Mouse (Mus musculus) midbrain, embryonic 10.5 days (tissue): ENCODE results near the gene Ski. TPM values are rescaled to one million over a fixed set of nuclear protein-coding genes. Genes with fewer than 3 reads are reported as not detected.

Experiments used
- DNase-seq: peaks from one replicate; pipeline ENCODE4 v3.0.0-alpha.2; 2017; ENCODE audit warnings: low spot score
- H3K27ac ChIP-seq: fragments of 300-500 bp; sonication (generic); replicated peaks from 2 replicates; pipeline ENCODE4 v1.5.1; 2016; ENCODE audit warnings: mild to moderate bottlenecking
- H3K27me3 ChIP-seq: fragments of 300-500 bp; sonication (generic); 2 replicates; pipeline ENCODE4 v1.6.1; 2016; ENCODE audit warnings: low read depth, mild to moderate bottlenecking; ENCODE audit not compliant: poor library complexity, severe bottlenecking
- H3K36me3 ChIP-seq: fragments of 300-500 bp; sonication (generic); 2 replicates; pipeline ENCODE4 v1.6.1; 2016; ENCODE audit warnings: mild to moderate bottlenecking, moderate library complexity
- H3K4me1 ChIP-seq: fragments of 300-500 bp; sonication (generic); 2 replicates; pipeline ENCODE4 v1.6.1; 2016
- H3K4me3 ChIP-seq: fragments of 300-500 bp; sonication (generic); 2 replicates; pipeline ENCODE4 v1.5.1; 2016; ENCODE audit warnings: mild to moderate bottlenecking, moderate library complexity
- H3K9me3 ChIP-seq: fragments of 300-500 bp; sonication (generic); replicated peaks from 2 replicates; pipeline ENCODE4 v1.6.1; 2016; ENCODE audit warnings: mild to moderate bottlenecking
- WGBS: fragments of 180-500 bp; shearing (Covaris S2); methylation state at CpG from one replicate; pipeline ENCODE4 v1.1.7; 2016; 5-methylcytosine and 5-hydroxymethylcytosine counted together
- polyA plus RNA-seq: library from polyadenylated mRNA; unstranded; fragments of >200 nt; fragmentation: Nextera tagmentation; extraction: Ambion mirVana; gene quantifications from 2 replicates; pipeline ENCODE4 v1.2.1, GENCODE M21; 2016

The Ski gene
- polyA plus RNA-seq, 1 experiment from 2014 or later, result 10.1 TPM

DNA sequence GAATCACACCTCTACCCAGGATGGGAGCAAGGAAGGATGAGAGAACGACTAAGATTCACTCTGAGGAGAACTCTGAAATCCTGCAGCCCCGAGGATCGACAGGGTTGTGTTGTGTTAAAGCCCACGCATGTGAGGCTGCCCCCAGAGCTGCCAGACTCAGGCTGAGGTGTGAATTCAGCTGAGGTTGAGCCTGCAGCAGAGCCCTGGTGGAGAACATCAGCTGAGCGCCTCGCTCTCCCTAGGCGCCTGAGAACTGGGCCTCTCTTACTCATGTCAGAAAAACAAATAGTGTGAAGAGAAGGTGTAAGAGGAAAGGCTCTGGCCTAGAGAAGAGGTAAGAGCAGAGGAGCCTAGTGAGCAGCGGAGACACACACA, 63.9 kb downstream of the Ski start:
- Histone ChIP-seq H3K27ac (no peak overlapping the region; the same call in 1 of the 2 replicates), H3K4me1 (peaks cover 42% of the 10 kb centered on the region)
- DNase-seq, result no peak

GRCm38 (mm10) chr4:155157871-155158542, 64.4 kb downstream of the Ski start:
- 0 out of 2 replicates have a peak overlapping the region, but pooled peaks have one; percentile 6 for H3K27ac ChIP-seq
- H3K27me3 ChIP-seq, result no peaks in the 10 kb centered on the region
- peaks cover 72% of the 10 kb centered on the region for H3K36me3 ChIP-seq
- DNase-seq, result no peak
- WGBS, result 93% methylated on average over 27 of the region's 27 CpGs
- H3K9me3 ChIP-seq, result no peaks in the 10 kb centered on the region
- no peak overlapping the region for H3K4me3 ChIP-seq
- H3K4me1 ChIP-seq, result peaks cover 37% of the 10 kb centered on the region

More for the DNA sequence above, 63.9 kb downstream of the Ski start:
- Histone ChIP-seq H3K36me3 (peaks cover 69% of the 10 kb centered on the region), H3K27me3 (no peaks in the 10 kb centered on the region), H3K9me3 (no peaks in the 10 kb centered on the region), H3K4me3 (no peak overlapping the region)
- 82% methylated on average over 8 of the region's 8 CpGs for WGBS

DNA sequence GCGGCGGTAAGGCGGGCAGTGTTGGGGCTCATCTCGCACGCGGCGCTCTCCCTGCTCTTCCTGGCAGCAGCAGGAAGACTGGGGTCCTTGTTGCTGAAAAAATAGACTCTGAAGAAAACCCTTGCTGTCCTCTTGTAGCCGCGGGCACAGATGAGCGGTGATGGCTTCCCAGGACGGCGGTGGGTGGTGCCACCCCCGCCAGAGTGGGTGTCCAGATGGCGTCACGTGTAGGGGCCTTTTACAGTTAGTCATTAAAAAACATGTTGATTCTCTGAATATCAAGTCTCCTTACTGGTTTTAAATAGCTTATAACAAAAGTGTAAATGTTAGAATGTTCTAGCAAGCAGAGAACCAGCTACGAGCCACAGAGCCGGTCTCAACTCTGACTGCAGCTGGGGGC, 65.7 kb downstream of the Ski start:
- Histone ChIP-seq H3K27ac (no peak overlapping the region), H3K27me3 (peaks cover 13% of the 10 kb centered on the region), H3K9me3 (no peaks in the 10 kb centered on the region), H3K36me3 (peaks cover 81% of the 10 kb centered on the region), H3K4me3 (no peak overlapping the region), H3K4me1 (peaks cover 30% of the 10 kb centered on the region)
- 95% methylated on average over 17 of the region's 17 CpGs for WGBS
- DNase-seq, result no peak

DNA sequence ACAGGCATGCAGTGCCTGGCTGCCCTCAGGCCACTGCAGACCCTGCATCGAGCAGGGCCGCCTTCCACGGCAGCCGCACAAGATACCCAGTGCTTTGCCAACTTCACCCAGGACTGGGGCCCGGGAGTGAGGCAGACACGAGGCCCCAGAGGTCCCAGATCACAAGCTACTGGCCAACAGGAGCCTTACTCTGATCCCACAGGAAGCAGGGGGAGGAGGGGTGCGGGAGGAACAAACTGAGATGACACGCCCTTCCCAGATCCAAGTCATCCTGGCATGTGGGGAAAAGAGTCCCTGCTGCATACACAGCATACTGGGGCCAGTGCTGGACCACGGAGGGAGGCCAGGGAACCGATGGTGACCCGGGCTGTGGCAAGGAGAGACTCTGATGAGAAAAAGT, 67.4 kb downstream of the Ski start:
- Histone ChIP-seq H3K4me1 (peaks cover 33% of the 10 kb centered on the region), H3K36me3 (peaks cover 73% of the 10 kb centered on the region), H3K4me3 (no peak overlapping the region), H3K27ac (no peak overlapping the region), H3K9me3 (no peaks in the 10 kb centered on the region), H3K27me3 (peaks cover 23% of the 10 kb centered on the region)
- WGBS, result 76% methylated on average over 11 of the region's 11 CpGs
- no peak for DNase-seq

DNA sequence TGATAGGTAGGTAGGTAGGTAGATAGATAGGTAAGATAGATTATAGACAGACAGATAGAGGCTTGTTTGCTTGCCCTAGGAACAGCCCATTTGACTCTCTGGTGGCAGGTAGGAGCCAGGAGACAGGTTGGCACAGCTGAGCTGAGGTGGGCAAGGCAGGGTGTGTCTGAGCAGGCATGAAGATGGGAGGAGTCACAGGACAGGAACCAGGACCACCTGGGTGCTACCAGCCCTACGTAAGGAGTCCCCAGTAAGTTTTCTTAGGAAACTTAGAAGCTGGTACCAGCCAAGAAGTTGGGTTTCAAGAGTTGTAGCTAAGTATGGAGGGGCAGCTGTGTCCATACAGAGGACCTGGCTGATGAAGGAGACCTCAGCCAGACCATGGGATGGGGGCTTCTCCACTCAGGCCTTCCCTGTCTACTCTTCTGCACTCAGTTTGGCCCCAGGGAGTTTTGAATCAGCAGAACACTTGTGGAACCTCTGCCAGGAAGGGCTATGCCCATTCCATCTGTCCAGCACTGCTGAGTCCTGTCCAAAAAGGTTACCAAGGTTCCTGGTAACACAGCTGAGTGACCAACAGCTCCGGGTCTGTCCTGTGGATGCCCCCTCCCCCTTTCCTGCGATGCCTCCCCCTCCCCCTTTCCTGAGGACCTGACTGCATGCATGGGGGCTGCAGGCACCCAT, 68.9 kb downstream of the Ski start:
- Histone ChIP-seq H3K4me1 (peaks cover 37% of the 10 kb centered on the region), H3K27me3 (peaks cover 31% of the 10 kb centered on the region), H3K27ac (no peak overlapping the region), H3K9me3 (no peaks in the 10 kb centered on the region), H3K4me3 (no peak overlapping the region), H3K36me3 (peaks cover 59% of the 10 kb centered on the region)
- 78% methylated on average over 3 of the region's 3 CpGs for WGBS
- no peak for DNase-seq

- Histone ChIP-seq H3K27ac (no peak overlapping the region), H3K9me3 (no peaks in the 10 kb centered on the region), H3K4me1 (peaks cover 37% of the 10 kb centered on the region), H3K4me3 (no peak overlapping the region), H3K27me3 (peaks cover 31% of the 10 kb centered on the region), H3K36me3 (peaks cover 48% of the 10 kb centered on the region)
- WGBS, result 92% methylated on average over 6 of the region's 6 CpGs
- DNase-seq, result no peak
Observed at GRCm38 (mm10) chr4:155152476-155152875, 69.9 kb downstream of the Ski start.

GRCm38 (mm10) chr4:155151845-155152244, 70.5 kb downstream of the Ski start:
- H3K4me3 ChIP-seq, result no peak overlapping the region
- H3K9me3 ChIP-seq, result no peaks in the 10 kb centered on the region
- peaks cover 42% of the 10 kb centered on the region for H3K36me3 ChIP-seq
- H3K27ac ChIP-seq, result 0 out of 2 replicates have a peak overlapping the region, but pooled peaks have one; percentile 86
- peaks cover 31% of the 10 kb centered on the region for H3K27me3 ChIP-seq
- WGBS, result 75% methylated on average over 4 of the region's 4 CpGs
- H3K4me1 ChIP-seq, result peaks cover 37% of the 10 kb centered on the region
- no peak for DNase-seq

- no peak for DNase-seq
- Histone ChIP-seq H3K27me3 (peaks cover 31% of the 10 kb centered on the region), H3K4me1 (peaks cover 39% of the 10 kb centered on the region), H3K9me3 (no peaks in the 10 kb centered on the region), H3K36me3 (peaks cover 36% of the 10 kb centered on the region), H3K27ac (peak overlapping the region; percentile 86), H3K4me3 (peak overlapping the region; percentile 63)
- 53% methylated on average over 12 of the region's 12 CpGs for WGBS
Observed at GRCm38 (mm10) chr4:155151221-155151788, 71.1 kb downstream of the Ski start.

DNA sequence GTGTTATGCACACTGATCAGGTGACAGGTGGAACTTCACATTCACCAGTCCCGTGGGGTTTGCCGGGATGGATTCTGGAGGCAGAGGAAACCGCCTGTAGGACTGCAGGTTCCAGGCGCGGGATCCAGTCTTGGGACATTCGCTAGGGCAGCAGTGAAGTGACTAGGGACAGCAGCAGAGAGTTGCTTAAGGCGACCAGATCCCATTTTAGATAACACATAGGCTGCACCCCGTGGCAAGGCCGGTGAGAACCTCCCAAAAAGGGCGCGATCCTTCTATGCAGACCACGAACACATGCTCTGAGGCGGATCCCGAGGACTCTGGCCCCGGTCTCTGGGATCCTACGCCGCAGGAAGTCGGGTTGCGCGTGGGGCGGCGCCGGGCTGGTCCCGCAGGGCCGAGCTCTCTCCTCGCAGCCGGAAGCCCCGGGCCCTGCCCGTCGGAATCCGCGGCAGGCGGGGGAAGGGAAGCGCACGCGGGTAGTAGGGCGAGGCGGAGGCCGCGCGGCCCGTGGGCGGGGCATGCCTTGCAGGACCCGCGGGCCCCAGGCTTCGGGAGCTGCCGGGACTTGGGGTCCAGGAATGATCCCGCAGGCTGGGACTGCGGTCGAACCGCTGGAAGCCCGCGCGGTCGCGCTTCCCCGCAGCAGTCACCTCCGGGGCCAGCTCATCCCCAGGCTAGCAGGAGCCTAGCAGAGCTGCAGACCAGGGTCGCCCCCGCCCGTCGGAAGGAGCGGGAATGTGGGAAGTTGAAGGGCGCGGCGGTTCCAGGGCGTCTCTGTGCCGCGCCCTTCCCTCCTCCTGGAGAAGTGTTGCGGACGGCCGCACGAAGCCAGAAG, 71.9 kb downstream of the Ski start:
- Histone ChIP-seq H3K9me3 (no peaks in the 10 kb centered on the region), H3K27ac (peak overlapping the region; percentile 86), H3K4me1 (peaks cover 47% of the 10 kb centered on the region), H3K36me3 (peaks cover 28% of the 10 kb centered on the region), H3K4me3 (peak overlapping the region; percentile 63), H3K27me3 (peaks cover 31% of the 10 kb centered on the region)
- peak; percentile 77 for DNase-seq
- WGBS, result 6% methylated on average over 73 of the region's 73 CpGs

- Histone ChIP-seq H3K27me3 (peaks cover 31% of the 10 kb centered on the region), H3K4me1 (peaks cover 50% of the 10 kb centered on the region), H3K36me3 (peaks cover 23% of the 10 kb centered on the region), H3K4me3 (no peak overlapping the region; the same call in 1 of the 2 replicates), H3K27ac (peak overlapping the region; percentile 86; the same call in 1 of the 2 replicates), H3K9me3 (no peaks in the 10 kb centered on the region)
- WGBS, result 80% methylated on average over 6 of the region's 6 CpGs
- DNase-seq, result no peak
Observed at GRCm38 (mm10) chr4:155149941-155150275, 72.5 kb downstream of the Ski start.

DNA sequence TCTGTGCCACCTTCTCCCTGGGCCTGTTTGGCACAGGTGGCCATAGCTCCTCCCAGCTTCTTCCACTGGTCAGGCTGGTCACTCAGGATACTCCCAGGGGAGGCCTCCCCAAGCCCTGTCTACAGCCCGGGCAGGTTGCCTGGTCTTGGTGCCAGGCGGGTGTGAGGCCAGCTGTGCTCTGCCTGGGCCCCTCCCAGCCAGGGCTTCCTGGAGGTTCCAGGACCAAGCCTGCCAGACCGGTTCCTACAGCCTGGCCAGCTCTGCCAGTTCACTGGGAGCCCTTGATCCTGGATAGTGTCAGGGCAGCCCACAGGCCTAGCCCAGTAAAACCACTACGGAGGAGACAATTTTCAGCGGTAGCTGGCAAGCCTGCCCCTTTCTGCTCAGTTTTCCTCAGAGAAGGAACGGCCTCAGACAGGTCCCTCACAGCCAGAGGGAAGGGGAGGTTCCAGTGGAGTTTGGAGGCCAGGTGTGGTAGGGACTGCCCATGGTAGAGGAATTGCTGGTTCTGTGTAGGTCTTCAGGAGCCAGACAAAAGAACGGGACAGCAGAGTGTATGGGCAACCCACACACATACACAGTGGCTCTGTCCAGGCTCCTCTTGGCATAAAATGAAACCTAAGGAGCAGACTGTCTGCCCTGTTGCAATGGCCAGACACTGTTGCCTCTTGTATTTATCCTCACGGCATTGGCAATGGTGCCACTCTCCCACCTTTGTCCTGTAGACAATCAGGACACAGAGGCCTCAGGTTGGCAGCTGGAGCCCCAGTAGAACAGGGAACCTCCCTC, 73.3 kb downstream of the Ski start:
- peaks cover 56% of the 10 kb centered on the region for H3K4me1 ChIP-seq
- peaks cover 31% of the 10 kb centered on the region for H3K27me3 ChIP-seq
- H3K27ac ChIP-seq, result 0 out of 2 replicates have a peak overlapping the region, but pooled peaks have one; percentile 28
- peaks cover 16% of the 10 kb centered on the region for H3K36me3 ChIP-seq
- 80% methylated on average over 8 of the region's 8 CpGs for WGBS
- no peak overlapping the region for H3K4me3 ChIP-seq
- no peaks in the 10 kb centered on the region for H3K9me3 ChIP-seq
- DNase-seq, result no peak

DNA sequence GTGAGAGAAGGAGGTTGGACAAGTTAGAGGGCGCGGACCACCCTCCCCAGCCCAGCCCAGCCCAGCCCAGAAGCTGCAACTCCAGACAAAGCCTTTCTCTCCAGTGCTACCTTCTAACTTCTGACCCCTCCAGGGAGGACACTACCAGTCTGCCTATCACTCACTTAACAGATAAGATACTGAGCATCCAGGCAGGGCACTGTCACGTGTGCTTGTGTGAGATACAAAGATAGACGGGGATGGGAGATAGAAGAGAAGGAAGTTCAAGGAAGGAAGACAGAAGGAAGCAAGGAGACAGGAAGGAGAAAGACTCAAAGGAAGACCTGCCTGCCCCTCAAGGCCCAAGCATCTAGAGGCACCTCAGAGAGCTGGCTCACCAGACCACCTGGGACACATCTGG, 73.9 kb downstream of the Ski start:
- 89% methylated on average over 4 of the region's 4 CpGs for WGBS
- no peaks in the 10 kb centered on the region for H3K9me3 ChIP-seq
- peaks cover 11% of the 10 kb centered on the region for H3K36me3 ChIP-seq
- H3K4me3 ChIP-seq, result no peak overlapping the region
- 0 out of 2 replicates have a peak overlapping the region, but pooled peaks have one; percentile 28 for H3K27ac ChIP-seq
- peaks cover 63% of the 10 kb centered on the region for H3K4me1 ChIP-seq
- no peak for DNase-seq
- peaks cover 31% of the 10 kb centered on the region for H3K27me3 ChIP-seq
